Mouse (Mus musculus): ENCODE results near the gene Hist2h3c1.
A peak's percentile ranks its signal among the peaks of the same experiment; 100 is the strongest.
"Not testable (repeated sequence)": the region's sequence is repeated elsewhere in the genome, so short reads cannot be mapped to it uniquely, and the experiment has no call there.

Gene Hist2h3c1

GRCm38 (mm10) chr3:96234914-96235313 lies 11.6 kb upstream of the Hist2h3c1 start:
- DNase-seq (ENCODE audit: low read depth, low spot score), result no peak

- no peak for DNase-seq (ENCODE audit: low read depth, low spot score)
Observed at GRCm38 (mm10) chr3:96235836-96236235, 10.6 kb upstream of the Hist2h3c1 start.

GRCm38 (mm10) chr3:96236834-96237334 lies 9.6 kb upstream of the Hist2h3c1 start:
- peak; percentile 39 for DNase-seq (ENCODE audit: low read depth, low spot score)

GRCm38 (mm10) chr3:96237335-96237903 lies 9.1 kb upstream of the Hist2h3c1 start:
- DNase-seq (ENCODE audit: low read depth, low spot score), result peak; percentile 57

- DNase-seq (ENCODE audit: low read depth, low spot score), result peak; percentile 62
Observed at GRCm38 (mm10) chr3:96237904-96238511, 8.5 kb upstream of the Hist2h3c1 start.

GRCm38 (mm10) chr3:96238954-96239793 lies 7.3 kb upstream of the Hist2h3c1 start, which contains the start of gene Hist2h3c2:
Gene Hist2h3c2 (minus strand): TSS chr3:96239127.
- DNase-seq (ENCODE audit: low read depth, low spot score), result not testable (repeated sequence)

- peak; percentile 60 for DNase-seq (ENCODE audit: low read depth, low spot score)
Observed at GRCm38 (mm10) chr3:96239949-96240798, 6.3 kb upstream of the Hist2h3c1 start, which contains the start of gene Hist2h2aa2. Gene Hist2h2aa2 (minus strand): TSS chr3:96240276.

GRCm38 (mm10) chr3:96240799-96241197 lies 5.7 kb upstream of the Hist2h3c1 start:
- no peak for DNase-seq (ENCODE audit: low read depth, low spot score)

GRCm38 (mm10) chr3:96243921-96244572 lies 2.4 kb upstream of the Hist2h3c1 start:
- DNase-seq (ENCODE audit: low read depth, low spot score), result no peak

GRCm38 (mm10) chr3:96245003-96245886 lies 1.2 kb upstream of the Hist2h3c1 start, which contains the start of gene Hist2h2aa1:
Gene Hist2h2aa1 (plus strand): TSS chr3:96245497.
- peak; percentile 85 for DNase-seq (ENCODE audit: low read depth, low spot score)

- DNase-seq (ENCODE audit: low read depth, low spot score), result not testable (repeated sequence)
Observed at GRCm38 (mm10) chr3:96246018-96246417, 467 bp upstream of the Hist2h3c1 start.

- peak; percentile 54 for DNase-seq (ENCODE audit: low read depth, low spot score)
Observed at GRCm38 (mm10) chr3:96247356-96248140, 1.1 kb downstream of the Hist2h3c1 start.

- peak; percentile 26 for DNase-seq (ENCODE audit: low read depth, low spot score)
Observed at GRCm38 (mm10) chr3:96248141-96249033, 1.9 kb downstream of the Hist2h3c1 start.

- no peak for DNase-seq (ENCODE audit: low read depth, low spot score)
Observed at GRCm38 (mm10) chr3:96249034-96249345, 2.5 kb downstream of the Hist2h3c1 start.

GRCm38 (mm10) chr3:96250890-96251289 lies 4.4 kb downstream of the Hist2h3c1 start:
- no peak for DNase-seq (ENCODE audit: low read depth, low spot score)

- no peak for DNase-seq (ENCODE audit: low read depth, low spot score)
Observed at GRCm38 (mm10) chr3:96251787-96252186, 5.3 kb downstream of the Hist2h3c1 start.

- peak; percentile 87 for DNase-seq (ENCODE audit: low read depth, low spot score)
Observed at GRCm38 (mm10) chr3:96254683-96255355, 8.3 kb downstream of the Hist2h3c1 start.

Data from ZHBTc4 (cell line).